Mouse (Mus musculus): Measurements from ENCODE around the gene Sapcd1.

GRCm38 (mm10) chr17:35018171-35018570, 9.6 kb downstream of the Sapcd1 start:
- TF ChIP-seq CTCF (IDR thresholded peaks at IDR 0.05; ENCODE audit: low read depth) = no peak
- no peak for TF ChIP-seq EP300 (IDR thresholded peaks at IDR 0.05; ENCODE audit: low read depth)
